Mouse (Mus musculus): Measurements from ENCODE around the gene Rtl1.

Gene Rtl1

DNA sequence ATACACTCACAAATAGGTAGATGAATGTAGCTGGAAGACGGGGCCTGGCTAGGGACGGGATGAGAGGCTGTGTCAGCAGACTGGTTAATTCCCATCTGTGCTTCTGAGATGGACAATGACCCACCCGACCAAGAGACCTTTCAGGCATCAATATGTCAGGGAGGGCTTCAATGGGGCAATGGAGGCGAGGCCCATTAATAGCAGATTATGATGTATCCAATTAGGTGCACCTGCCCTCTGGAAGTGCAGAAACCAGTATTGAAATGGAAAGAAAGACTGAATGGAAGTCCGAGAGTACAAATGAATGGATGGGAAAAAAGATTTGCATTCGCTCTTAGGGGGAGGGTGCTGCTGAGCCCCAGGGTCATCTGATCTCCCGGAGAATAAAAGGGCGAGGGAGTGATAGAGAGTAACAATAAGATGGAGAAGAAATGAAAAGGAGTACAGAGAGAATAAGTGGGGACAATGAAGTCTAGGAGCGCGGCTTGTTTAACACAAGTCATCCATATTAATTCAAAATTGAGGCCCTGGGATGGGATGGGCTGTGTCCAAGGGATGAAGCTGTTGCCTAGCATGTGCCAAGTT lies 39.9 kb downstream of the Rtl1 start:
- DNase-seq, result no peak

DNA sequence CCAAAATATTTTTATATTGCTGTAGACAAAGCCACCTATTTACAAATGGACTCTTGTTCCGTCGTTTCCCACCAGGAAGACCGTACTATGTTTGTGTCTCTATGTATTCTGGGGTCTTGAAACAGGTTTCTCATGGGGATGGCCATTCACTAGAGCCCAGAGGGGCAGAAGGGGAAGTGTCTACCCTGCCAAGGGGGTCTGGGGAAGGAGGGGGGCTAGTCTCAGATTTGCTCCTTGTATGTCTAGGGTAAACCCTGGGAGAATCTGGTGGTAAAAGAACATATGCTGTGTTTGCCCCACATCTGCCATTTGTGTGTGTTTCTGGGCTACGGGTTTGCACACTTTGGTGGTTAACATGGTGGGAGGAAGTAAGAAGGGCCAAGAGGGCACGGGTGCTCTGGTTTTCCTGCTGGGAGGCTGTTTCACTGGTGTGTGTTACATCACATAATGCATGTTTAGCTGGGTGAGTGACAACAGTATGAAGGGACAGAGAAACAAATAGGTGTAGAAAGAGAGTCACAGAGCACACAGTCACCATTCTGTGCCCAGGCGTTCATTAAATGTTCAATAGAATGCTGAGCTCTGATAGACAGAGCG lies 41.1 kb downstream of the Rtl1 start:
- DNase-seq, result no peak

DNA sequence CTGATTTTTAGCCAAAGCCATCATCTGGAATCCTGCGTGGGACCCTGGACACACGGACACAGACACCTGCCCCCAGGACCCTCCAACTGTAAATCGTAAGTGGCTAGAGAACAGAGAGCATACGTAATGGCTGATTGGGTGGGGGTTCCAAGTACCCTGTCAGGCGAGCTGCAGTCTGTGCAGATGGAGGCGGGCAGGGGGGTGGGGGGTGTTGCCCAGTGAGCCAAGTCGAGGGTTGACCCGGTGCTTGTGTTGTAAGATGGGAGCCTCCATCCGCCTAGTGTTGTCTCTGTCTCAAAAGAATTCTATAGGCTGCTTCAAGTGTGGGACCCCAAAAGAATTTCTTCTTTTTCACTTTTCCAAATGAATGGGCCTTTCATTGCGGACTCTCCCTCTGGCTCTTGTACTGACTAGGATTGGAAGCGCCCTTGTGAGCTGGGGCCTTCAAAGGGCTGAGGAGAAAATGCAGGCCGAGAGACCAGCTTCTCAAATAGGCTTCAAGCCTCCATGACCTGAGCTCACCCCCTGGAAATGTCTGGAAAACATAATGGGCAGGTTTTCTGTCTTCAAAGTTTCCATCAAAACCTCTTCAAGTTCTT lies 41.8 kb downstream of the Rtl1 start:
- no peak for DNase-seq

DNA sequence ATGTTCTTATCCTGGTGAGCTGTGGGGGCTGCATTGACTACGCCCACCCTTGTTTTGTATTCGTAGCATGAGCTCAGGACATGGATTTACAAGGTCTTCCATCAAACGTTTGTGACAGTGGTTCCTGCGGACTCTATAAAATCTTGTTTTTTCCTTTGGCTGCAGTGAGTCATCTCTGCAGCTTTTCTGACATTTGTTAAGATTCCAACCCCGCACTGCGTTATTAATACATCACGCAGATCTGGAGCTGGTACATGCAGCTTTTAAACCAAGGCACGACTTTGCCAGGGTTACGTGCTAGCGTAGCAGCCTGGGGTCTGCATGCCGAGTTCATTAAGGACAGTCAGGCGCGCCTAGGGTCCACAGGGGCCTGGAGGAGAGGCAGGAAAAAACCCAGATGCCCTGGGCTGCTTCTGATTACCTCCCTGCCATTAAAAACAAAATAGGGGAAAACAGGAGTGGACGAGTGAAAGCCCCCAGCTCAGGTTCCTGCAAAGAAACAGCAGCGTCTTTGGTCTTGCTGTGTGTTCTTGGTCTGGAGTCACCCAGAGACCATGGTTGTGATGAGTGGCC lies 44.2 kb downstream of the Rtl1 start:
- no peak for DNase-seq

DNA sequence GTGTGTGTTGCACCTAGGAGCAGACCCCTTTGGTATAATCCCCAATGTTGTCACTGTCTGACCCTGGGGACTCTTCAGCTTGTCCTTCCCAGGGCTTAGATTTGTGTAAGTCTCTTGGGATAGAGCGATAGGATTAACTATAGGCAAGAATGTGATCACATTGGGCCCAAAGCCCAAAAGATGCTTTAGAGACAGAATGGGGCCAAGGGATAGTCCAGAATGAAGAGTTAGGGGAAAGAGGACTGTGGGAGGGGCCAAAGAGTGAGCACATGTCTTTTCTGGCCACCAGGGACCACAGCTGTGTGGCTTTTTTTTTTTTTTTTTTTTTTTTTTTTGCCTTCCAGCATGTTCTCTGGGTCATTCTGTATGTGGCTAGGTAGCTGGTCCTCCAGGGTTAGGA lies 46.6 kb downstream of the Rtl1 start:
- DNase-seq, result no peak

DNA sequence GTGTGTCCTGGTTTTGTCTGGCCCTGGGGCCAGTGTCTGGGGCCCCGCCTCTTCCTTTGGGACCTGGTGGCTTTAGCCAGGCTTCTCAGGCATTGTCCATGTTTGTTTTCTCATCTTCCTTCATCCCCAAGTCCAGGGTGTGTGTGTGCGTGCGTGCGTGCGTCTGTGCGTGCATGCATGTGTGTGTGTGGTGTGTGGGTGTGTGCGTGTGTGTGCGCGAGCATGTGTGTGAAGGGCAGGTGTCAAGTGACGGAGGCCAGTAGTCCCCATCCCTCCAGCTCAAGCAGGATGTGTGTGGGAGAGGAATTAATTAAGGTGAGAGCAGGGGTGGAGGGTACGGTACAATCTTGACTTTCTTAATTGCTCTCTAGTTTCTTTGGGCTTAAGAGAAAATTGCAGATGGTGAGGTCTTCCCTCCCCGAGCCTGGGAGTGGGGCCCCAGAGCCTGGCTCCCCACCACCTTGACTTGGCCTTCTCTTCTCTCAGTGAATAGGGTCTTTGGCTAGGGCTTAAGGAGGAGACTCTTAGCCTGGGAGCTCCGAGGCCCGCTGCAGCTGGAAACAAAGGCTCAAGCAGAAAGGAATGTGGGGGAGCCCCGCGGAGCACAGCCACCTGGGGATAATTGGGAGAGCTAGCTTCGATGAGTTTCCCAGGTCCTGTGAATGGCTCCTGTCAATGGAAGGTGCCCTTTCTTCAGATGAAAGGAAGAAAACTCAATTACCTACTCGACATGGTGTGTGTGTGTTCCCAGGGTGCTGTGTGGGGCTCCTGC lies 47.2 kb downstream of the Rtl1 start:
- DNase-seq, result no peak

DNA sequence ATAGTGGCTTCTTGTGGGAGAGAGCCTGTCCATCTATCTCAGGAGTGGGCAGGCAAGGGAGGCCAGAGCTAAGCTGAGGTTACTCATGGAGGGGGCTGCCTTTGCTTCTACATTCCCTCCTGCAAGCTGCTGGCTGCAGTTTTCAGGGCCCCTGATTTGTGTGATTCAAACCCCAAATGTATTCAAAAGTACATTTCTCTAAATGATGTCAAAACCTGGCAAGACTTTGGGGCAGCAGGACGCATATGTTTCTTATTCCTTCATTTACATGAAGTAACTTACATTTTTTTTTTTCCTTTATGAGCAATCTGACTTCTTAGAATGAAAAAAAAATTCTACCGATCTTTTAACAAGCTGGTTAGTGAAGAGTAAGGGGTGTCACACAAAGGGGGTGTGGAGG lies 48.4 kb downstream of the Rtl1 start:
- DNase-seq, result no peak

DNA sequence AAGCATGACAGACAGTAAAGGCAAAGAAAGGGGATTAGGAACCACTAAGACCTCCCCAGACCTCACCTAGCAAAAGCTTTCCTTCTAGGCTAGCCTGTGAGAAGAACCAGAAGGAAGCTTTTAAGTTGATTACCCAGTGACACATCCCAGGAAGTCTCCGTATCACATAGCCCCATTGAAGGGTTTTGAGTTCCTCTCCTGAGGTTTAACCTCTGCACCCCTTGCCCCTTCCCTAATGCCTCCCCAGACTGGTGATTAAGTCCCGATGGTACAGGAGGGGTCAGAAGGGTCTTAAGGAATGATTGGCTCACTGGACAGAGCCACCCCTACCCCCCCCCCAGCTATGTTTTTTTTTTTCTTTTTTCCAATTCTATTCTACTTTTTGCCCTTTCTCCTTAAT lies 53.0 kb downstream of the Rtl1 start:
- DNase-seq, result no peak

DNA sequence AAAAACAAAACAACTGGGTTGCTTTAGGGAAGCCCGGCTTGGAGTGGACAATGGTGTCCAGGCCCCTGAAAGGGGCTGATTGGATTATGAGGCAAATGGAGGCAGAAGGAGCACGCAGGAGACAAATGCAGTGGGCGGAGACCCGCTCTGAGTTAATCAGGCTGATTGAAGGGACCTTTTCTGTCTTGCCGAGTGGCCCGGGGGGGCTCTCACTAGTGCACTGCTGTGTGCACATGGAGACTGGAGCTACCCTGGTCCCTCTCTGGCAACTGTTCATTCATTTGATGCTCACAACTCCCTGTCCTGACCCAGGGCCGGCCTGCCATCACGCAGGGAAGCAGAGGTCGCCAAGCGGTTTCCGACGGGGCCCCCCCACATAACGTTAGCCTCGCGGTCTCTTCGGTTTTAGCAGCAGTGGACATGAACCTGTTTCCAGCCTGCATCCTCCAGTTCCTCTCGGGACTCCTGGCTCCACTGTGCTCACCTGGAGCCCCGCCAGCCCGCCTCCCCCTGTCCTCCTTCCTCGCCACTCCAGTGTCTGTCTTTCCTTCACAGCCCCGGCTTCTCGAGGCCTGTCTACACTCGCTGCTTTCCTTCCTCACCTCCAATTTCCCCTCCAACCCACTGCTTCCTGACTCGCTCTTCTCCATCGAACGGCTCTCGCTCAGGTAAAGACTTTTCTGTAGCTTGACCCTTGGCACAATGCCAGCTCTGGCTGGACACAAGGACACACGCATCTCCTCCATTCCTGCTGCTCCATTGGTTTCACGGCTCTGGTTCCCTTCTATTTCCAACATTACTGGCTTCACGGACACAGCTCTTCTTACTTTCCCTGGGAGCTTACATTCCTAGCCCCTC lies 54.0 kb downstream of the Rtl1 start:
- no peak for DNase-seq

DNA sequence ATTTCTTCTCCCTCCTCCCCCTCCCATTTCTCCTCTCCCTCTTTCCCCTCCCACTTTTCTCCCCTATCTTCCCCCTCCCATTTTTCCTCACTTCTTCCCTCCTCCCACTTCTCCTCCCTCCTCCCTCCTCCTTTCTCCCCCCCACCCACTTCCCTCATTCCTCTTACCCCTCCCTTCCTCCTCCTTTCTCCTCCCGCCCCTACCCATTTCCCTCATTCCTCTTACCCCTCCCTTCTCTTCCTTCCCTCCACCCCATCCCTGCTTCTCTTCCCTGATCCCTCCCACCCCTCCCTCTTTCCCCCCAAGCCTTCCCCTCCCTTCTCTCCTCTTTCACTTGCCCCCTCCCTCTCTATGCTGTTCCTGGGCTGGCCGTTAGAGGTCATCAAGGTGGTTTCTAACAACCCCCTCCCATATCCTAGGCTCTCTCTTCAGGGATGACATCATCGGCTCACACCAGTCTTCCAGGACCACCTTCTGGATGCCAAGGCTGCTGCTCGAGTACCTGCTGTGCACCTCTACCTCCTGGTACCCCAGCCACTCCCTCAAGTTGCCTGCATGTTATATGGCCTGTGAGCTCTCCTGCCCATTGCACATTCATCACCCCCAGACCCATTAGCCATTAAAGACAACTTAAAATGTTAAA lies 56.7 kb downstream of the Rtl1 start:
- DNase-seq, result no peak

DNA sequence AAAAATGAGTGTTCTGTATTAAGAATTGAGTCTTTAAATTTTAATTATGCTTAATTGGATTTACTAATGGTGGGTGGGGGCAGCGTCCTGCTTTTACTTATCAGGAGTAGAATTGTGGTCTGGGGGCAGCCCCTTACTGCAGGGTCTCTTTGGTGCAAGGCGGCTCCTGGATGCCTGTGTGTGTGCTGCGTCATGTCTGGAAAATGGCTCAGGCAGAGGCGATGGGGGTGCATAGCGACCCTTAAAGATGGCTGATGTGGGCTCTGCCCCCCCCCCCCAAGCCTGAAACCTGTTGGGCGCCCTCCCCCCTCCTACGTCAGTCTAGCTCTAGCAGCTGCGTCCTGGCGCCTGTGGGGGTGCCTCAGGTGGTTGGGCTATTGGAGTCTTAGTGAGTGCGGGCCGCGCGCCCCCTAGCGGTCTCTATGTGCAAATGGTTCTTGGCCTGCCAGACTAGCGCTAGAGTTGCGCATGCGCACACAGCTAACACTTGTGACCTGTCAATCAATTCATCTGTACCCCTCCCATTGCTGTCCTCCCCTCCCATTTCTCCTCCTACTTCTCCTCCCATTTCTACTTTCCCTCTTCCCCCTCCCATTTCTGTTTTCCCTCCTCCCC lies 57.4 kb downstream of the Rtl1 start:
- DNase-seq, result no peak

DNA sequence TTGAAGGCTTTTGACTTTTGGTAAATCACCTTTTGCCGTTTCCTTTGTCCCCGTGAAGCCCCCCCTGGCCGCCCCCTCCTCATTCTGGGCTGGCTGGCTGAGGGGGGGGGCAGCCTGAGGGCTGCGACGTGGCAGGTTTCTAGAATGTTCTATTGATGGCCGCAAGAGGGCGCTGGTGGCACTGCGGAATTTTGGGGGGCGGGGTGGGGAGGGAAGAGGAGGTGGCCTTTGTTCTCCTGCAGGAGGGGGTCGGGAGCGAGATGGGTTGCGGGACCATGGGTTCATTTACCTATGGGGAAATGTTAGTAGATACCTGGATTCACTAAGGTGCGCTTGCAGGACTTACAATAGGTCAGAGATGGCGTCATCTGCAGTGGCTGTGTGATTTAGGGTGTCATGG lies 58.1 kb downstream of the Rtl1 start:
- no peak for DNase-seq

DNA sequence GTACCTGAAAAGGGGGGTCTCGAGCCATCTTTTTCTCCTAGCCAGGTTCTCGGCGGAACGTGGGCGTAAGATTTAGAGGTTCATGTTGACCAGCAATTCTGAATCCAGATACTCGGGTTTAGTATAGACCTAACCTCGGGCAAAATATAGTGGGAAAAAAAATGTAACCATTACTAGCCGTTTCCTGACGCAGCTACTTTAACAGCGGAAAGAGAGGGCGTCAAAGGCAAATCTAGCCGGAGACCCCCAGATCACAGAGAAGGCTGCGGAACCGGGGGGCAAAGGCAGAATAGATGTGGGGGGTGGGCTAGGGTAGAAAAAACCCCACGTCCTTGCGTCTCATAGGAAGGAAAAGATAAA lies 58.6 kb downstream of the Rtl1 start:
- DNase-seq, result no peak

DNA sequence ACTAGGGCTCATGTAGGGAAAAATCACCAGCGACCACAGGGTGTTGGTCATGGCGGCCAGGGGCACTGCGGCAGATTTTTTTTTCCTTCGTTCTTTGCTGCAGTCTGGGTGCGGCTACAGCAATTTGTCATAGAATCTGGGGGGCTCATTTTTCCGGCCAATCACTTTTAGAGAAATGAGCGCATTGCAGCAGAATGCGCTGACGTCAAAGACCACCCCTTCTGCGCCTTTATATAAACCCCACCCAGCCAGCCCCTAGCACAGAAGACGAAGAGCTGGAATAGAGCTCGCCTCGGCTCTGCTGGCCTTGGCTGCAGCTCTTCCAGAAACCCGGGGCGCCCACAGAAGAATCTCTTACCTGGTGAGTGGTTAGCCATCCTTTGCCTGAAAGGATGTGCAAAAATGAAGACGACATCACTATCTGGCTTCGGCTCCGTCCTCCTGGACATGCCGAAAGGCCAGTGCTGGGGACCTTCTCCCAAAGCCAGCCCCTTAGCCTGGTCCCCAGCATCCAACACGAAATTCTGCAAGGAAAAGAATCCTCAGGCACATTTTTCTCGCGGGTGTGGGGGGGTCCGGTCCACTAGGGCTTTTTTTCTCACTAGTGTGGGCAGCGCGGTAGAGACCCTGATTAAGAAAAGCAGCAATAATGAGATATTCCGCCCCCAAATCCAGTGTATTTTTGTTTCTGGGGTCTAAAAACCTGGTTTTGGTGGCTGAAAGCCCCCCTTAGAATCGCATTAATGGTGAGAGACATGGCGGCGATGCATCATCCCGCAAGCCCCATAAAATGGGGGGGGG lies 59.2 kb downstream of the Rtl1 start:
- no peak for DNase-seq

DNA sequence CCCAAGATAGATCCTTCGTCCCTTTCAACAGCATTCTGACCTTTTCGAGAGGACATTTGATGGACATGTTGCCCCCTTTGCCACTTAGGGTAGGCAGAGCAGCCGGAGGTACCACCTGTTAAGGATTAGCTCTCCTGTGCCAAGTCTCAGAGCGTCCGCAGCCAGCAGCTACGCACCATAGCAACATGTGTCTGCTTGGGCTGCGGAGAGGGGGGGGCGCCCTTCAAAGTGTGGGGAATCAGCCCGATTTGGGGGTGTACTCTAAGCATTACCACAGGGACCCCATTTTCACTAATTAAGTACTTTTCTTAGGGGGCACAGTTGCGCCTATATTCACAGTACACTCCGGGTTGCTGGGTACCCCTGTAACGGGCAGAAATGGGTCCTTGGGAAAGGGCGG lies 60.2 kb downstream of the Rtl1 start:
- no peak for DNase-seq
